Mouse (Mus musculus): Measurements from ENCODE around the gene Suclg1.

Gene Suclg1

DNA sequence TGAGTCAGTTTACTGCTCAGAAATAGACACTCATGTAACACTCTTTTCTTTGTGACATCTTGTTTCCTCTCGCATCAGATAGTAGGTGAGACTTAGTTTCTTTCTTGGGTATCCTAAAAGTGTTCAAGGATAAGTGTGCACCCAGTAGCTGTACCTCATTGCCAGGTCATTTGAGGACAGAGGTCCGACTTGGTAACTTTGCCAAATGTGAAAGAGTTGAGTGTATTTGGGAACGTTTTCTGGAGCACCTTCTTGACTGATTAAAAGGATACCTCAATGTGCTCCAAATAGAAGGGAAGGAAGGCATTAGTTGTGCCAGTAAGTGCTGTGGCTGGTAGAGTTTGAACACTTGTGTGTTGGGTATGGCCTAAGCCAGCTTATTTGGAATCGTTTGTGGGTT lies 1.7 kb downstream of the Suclg1 start:
- no peak for DNase-seq (ENCODE audit: low spot score)

DNA sequence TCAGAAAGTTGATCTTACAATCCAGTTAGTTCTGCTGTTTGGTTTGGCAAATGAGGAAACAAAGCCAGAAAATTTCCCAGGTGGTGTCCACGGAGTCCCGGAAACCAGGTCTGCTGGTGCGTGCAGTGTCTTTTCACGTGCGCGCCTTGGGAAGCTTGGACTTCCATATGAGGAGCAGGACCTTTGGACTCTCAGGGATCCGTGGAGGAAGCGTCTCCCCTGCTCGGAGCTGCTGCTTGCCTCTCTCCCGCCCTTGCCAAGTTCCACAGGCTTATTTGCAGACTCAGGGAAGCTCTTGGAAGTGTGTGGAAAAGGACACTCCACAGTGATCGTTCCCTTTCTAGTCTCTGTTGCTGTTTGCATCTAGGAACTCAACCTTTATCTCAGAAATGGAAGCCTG lies 3.2 kb downstream of the Suclg1 start:
- no peak for DNase-seq (ENCODE audit: low spot score)

DNA sequence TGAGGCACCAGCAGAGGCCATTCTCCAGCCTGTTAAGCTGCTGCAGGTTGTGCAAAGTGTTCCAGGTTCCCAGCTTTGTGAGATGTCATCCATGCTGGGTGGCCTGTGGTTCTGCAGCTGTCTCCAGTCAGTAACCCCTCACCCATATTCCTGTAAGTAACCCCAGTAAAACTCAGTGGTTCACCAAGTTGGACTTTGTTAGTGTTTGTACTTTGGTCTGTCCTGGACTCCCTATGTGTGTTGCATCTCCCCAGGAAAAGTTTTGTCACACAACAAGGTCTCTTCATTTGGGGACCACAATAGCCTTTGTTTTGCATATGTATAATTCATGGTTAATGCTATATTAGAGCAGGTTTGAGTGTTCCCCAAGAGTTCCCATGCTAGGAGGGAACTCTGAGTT lies 4.2 kb downstream of the Suclg1 start:
- DNase-seq (ENCODE audit: low spot score) = no peak

DNA sequence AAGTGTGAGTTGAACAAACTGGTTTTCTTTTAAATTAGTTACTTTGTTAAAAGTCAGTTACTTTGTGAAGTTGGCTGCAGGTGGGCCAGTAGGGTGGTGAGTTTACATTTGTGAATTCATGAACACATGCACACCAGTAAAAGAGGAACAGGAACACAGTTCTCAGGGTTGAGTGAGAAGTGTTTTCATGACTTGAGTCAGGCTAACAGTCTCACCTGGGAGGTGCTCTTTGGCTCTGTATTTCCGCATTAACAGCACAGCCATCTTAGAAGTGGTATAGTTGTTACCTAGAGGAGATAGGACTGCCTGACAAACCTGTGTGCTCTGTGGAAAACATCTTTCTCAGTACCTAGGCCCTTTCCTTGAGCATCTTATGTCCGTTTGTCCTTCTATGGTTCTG lies 4.8 kb downstream of the Suclg1 start:
- DNase-seq (ENCODE audit: low spot score) = no peak

DNA sequence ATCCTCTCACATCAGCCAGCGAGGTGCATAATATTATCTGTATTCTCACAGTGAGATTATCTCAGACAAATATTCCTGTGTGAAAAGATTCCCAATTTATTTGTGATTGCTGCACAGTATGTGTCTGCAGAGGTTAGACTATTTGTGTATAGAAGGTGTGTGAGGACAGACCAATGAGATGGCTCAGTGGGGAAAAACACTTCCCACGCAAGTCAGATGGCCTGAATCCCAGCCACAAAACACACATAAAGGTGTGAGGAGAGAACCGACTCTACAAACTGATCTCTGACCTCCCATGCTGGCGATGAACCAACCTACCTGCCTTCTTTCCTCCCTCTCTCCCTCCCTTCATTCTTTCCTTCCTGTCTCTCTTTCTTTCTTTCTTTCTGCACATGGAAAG lies 5.4 kb downstream of the Suclg1 start:
- DNase-seq (ENCODE audit: low spot score) = no peak

DNA sequence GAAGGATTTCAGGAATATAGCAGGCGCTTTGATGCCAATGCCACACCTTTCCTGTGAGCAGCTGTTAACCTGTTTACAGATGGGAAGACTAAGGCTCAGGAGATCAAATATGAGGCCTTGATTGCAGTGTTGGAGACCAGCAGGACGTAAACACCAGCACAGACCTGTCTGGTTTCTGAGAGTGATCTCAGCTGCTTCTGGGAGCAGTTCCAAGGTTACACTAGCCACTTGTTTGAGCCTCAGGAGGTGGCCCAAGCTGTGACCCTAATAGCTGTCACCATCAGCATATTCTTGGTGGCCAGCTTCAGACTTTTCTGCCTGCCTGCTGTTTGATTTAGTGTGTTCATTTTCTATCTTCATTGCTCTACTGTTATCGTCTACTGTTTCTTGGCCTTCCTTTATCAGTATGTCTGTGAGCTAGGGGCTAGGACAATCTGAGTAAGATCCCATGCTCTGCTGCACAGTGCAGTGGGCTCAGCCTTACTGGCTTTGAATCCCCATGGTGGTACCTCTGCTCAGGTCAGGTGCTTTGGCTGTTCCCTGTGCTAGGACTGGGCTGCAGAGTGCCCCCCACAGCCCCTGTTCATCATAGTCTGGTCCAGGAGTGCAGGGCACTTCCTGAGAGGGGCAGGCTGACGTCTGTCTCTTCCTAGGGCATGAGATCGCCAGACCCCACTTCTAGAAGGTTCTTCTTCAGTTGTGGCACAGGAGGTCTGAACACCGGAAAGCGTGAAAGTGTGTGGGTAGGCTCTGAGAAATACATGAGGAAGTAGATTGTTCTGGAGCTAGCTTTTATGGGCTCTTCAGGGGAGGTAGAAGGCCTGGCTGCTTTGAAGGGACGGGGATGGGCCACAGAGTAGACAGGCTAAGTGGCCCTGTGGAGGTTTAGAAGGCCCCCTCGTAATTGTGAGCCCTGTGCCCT lies 6.4 kb downstream of the Suclg1 start:
- DNase-seq (ENCODE audit: low spot score) = no peak

DNA sequence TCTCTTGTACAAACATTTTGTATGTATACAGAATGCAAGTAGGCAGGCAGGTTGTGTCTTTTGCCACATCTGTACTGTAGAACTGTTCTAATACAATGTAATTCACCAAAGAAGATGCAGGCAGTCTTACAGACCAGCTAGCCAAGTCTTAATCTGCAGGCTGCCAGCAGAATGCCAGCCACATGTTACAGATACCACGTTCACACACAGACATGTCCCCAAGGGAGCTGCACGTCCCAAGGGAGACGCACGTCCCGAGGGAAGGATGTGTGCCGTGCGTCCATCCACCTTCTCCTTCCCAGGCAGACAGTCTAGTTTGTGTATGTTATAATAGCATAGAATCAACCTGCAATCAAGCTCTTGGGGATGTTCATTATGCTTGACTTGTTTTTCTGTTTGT lies 8.9 kb downstream of the Suclg1 start:
- DNase-seq (ENCODE audit: low spot score) = no peak

DNA sequence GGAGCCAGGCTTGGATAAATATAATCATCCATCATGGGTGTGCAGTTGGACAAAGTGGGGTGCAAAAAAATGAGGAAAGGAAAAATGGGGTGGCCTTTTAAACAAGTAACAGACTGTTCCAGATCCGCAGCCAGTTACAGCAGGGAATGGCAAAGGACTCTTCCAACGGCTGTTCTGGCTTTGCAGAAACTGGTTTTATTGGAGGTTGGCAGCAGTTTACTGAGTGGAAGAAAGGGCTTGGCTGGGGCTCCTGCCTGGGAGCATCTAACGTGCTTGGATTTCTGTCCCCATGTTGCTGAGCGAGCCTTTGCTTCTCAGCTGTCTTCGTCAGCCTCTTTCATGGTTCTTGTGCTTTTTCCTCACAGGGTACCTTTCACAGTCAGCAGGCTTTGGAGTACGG lies 11.9 kb downstream of the Suclg1 start:
- DNase-seq (ENCODE audit: low spot score) = no peak

DNA sequence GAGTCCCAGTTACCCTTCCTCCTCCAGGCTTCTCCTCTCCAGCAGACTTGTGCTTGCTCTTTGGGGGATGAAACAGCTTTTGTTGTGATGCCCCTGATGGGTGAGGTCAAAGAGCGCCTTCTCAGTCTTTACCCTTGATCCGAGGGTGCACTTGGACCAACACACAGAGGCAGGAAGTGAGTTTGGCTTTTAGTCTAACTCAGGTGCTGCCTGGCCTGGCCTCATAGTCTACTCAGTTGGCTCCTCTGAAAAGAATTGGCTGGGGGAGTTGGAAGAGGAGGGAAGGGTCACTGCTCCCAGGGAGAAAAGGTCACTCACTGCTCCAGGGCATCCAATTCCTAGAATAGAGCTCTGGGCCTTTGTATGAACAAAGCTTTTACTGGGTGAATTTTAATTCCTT lies 16.6 kb downstream of the Suclg1 start:
- no peak for DNase-seq (ENCODE audit: low spot score)

DNA sequence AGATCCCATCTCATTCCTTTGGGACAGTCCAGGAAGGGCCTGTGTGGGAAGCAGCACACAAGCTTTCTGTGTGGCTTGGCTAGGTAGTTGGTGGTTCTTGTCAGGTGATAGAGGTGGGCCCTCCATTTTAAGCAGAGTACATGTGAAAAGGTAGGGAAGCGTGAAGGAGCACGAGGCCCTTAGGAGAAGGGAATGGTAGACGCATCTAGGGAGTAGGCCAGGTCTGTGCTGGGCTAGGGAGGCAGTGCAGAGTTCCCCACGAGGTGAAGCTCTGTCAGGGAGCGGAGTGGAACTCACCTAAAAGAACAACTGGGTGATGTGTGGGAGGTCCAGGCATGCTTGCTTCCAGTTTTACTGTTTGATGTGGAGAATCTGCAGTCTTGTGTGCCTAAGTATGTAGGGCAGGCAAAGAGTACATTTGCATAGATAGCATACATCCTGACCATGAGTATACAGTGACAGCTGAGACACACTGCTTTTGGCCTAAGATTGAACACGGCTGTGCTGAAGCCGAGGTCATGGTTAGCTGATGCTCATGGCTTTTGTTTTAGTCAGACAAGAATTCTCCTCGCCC lies 19.6 kb downstream of the Suclg1 start:
- DNase-seq (ENCODE audit: low spot score) = no peak

DNA sequence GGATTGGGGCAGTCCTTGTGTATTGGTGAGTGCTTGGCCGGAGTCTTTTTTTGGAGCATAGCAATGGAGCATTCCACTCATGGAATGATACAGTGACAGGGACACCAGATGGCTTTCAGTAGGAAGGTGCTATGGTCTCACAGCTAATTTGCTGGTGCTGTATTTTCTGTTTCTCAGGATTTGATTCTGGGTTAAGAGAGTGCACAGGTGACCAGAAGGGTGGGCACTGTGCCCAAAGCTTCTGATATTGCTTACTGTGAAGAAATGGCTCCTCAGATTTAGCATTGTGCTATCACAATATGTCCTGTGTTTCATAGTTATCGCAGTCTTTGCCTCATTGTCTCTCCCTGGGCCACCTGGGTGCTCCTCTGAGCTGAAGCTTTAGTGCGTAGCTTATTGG lies 21.2 kb downstream of the Suclg1 start:
- DNase-seq (ENCODE audit: low spot score) = no peak

DNA sequence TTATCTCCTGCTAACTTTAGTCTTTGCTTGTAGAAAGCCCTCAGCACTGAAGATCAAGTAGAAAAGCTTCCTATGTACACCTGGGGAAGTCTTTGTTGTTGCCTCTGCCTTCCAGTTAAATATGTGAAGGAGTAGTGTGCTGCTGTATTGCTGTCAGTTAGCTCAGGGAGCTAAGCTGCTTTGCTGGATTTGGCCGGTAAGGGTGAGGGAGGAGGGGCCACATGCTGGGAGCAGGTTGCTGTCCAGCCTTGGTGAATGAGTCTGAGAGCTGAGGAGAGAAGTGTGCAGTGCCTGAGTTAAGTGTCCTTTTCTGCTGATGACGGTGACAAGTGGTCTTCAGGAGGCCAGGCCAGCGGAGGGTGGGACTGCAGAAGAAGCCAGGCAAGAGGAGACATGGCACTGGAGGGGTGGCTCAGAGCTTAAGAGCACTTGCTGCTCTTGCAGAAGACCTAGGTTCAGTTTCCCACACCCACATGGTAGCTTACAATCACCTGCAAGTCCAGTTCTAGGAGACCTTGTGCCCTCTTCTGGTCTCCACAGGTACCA lies 23.4 kb downstream of the Suclg1 start:
- DNase-seq (ENCODE audit: low spot score) = no peak

DNA sequence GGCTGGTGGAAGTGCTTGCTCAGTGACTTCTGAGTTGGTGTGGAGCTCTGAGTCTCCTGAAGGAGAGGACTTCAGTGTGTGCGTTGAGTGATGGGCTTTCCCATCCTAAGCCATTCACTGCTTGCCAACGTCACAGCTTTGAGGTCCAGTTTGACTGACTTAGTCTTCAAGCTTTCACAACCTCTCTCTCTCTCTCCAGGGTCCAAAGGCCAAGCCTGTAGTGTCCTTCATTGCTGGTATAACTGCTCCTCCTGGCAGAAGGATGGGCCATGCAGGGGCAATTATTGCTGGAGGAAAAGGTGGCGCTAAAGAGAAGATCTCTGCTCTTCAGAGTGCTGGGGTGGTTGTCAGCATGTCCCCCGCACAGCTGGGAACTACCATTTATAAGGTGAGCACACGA lies 26.8 kb downstream of the Suclg1 start:
- DNase-seq (ENCODE audit: low spot score) = no peak

DNA sequence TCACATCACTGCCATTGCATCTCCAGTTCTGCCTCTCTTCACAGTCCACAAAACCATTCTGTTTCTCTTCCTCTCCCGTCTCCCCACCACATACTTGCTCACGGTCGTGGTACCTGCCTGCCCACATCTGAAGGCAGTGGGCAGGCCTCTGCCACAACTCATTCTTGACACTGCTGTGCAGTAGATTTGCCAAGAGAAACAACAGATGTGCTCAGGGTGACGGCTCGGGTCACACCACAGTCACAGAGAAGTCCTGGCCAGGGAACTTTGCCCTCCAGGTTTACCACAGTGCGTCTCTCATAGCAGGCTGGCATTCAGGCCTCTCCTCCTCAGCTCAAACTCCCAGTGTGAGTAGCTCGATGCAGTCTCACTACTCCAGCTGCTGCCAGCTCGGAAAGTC lies 31.5 kb downstream of the Suclg1 start:
- DNase-seq (ENCODE audit: low spot score) = no peak

DNA sequence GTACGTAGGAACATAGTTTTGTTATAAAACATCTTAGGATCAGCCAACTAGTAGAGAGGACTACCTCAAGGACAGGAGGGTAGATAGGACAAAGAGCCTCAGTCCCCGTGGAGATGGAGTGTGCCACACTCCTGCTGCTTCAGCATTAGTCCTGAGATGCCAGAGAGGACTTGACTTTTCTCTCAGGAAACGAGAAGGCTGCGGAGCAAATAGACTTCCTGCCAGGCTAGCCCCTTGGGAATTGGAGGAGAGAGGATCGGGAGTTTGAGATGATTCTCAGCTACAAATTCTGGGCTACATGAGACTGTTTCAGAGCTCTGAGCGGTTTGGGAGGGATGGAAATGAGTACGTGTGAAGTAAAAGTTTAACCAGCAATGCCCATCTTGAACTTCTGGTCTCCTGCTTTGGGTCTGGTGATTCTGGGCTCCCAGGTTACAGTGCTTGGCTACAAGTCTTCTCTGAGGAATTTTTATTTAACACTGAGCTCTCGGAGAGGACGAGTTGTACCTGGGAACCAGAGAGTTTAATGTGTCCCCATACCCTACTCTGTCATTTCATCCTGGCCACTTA lies 32.4 kb downstream of the Suclg1 start:
- no peak for DNase-seq (ENCODE audit: low spot score)

DNA sequence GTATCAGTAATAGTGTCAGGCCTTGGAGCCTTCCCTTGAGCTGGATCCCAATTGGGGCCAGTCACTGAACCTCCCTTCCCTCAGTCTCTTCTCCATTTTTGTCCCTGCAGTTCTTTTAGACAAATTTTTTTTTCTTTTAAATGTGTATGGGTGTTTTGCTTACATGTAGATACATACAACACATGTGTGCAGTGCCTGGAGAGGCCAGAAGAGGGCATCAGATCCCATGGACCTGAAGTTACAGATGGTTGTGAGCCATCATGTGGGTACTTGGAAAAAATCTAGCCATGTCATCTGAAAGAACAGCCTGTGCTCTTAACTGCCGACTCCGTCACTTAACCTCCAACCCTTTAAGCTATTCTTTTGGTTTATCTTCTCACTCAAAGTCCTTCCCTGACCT lies 38.1 kb downstream of the Suclg1 start:
- no peak for DNase-seq (ENCODE audit: low spot score)

DNA sequence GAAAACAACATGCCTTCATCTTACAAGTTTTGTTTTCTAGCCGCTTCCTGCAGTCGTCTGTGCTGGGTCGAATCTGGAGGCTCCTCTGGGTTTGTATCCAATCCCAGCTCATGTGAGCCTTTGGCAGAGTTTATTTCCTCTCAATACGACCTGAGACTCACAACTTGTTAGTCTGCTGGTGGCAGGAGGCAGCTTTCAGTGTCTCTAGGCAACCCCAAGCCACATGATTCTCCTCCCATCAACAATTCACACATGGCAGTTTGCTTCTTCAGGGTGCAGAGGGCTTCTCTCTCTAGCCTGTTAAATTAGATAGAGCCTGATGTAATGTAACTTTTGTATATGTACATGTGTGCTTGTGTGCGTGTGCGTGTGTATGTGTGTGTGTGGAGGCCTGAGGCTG lies 58.7 kb downstream of the Suclg1 start:
- DNase-seq (ENCODE audit: low spot score) = no peak

DNA sequence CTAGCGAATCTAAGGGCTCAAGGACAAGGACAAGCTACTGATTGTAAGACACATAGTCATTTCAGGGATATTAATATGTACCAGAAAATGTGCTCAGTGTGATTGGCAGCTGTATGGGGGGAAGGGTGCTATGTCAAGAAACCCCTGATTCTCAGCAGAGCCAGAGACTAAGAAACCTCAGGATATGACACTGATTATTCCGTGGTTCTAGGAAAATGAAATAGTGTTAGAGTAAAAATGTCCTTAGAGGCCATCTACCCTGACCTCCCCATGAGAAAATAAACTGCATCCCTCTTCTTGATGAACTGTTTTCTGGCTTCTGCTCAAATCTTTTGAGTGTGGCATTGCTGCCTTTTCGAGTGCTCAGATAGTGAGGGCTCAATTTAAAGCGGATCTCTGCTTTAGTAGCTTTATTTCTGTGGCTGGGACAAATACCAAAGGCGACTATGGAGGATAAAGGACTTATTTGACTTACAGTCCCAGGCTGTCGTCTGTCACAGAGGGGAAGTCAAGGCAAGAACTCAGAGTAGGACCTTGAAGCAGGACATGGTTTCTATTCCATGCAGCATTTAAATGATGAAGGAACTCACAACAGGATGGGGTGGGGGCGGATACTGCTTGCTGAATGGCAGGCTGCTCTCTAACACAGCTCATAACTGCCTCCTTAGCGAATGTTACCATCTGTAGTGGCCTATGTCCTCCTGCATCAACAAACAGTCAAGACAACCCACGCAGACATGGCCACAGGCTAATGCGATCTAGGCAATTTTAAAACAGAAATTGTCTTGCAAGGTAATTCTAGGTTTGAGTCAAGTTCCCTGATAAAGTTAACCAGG lies 60.7 kb downstream of the Suclg1 start:
- DNase-seq (ENCODE audit: low spot score) = no peak

DNA sequence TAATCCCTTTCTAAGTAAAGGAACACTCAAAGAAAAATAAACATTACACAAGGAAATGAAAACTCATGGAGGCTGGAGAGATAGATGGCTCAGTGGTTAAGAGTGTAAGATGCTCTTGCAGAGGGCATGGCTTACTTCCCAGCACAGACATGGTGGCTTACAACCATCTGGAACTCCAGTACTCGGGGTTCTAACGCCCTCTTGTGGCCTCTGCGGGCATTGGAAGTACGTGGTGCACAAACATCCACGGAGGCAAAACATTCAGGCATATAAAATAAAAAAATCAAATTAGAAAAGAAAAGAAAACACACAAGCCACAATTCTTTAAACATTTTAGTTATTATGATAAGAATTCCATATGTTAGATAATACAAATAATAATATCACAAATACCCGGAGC lies 63.2 kb downstream of the Suclg1 start:
- DNase-seq (ENCODE audit: low spot score) = no peak

DNA sequence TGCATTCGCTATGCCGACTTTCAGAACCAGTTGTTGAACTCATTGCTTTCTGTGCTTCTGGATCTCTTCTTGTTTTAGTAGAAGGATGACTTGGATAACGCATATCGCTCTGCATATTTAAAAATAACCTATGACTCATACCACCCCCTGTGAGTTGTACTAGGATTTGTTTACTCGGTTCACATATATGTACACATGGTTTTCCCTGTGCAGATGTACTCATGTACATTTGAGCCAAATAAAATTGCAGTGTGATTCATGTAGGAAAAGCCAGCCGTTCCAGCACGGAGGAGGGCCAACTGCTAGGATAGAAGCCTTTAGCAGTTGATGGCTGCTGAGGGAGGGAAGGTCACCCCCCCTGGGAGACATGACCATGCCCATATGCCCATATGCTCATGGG lies 63.6 kb downstream of the Suclg1 start:
- DNase-seq (ENCODE audit: low spot score) = no peak

DNA sequence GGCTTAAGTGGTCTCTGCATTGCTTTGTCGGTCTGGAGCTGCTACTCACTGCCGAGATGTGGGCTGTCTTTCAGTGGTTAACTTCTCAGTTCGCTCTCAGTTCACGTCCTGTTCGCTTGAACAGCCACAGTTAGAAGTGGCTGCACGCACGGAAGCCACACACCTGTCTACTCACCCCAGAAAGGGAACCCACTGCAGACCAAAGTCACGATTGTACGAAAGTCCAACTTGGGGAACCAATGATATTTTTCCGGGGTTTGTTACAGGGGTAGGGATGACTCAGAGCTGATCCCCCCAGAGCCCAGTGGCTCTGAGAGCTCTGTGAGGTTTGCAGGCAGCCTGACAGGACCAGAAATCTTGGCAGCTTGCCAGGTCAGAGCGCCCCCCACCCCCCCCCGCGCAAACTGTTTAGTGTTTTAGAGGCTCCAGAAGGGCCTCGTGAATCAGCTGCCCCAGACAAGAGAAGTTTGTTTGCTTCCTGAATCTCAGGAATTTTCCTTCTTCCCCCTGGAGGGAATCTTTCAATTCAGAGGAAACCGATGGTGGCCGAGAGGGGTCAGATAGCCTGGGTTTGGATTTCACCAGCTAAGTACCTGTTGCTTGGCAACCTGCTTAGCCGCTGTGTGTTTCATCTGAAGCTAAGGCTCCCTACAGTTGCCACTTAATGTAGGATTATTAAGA lies 66.9 kb downstream of the Suclg1 start:
- peak; percentile 58 for DNase-seq (ENCODE audit: low spot score)

DNA sequence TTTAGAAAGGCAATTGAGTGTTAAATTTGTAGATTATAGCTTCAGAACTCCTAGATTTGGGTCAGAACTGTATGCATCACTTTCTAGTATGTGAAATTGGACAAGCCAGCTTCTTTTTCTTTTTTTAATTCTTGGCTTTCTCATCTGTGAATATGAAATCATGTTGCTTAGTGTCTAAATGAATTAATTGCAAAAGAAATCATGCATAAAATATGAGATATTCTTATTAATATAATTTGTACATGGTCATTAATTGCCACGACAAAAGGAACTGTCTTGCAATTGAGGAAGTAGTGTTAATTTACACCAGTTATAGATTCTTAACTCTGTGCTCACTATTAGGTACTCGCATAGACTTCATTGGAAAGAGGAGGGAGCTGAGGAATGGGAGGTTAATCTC lies 74.1 kb downstream of the Suclg1 start:
- DNase-seq (ENCODE audit: low spot score) = no peak

All from MN1 (cell line).